Mouse (Mus musculus) kidney, embryonic 16.5 days (tissue): ENCODE data around the gene Scarb1. TPM values are rescaled to one million over a fixed set of nuclear protein-coding genes. Genes with fewer than 3 reads are reported as not detected.
"Not testable (repeated sequence)": the region's sequence is repeated elsewhere in the genome, so short reads cannot be mapped to it uniquely, and the experiment has no call there.

Experiments
- ATAC-seq: fragments of 200-750 bp; cut with Nextera tagmentation; 2 replicates; pipeline ENCODE4 v1.8.0; 2017; ENCODE audit warnings: moderate TSS enrichment; ENCODE audit not compliant: low FRiP score, low TSS enrichment
- H3K27ac ChIP-seq: fragments of 300-500 bp; sonication (generic); 2 replicates; pipeline ENCODE4 v1.5.1; 2014; ENCODE audit warnings: low read length
- H3K27me3 ChIP-seq: fragments of 300-500 bp; sonication (generic); 2 replicates; pipeline ENCODE4 v1.6.1; 2014; ENCODE audit warnings: low read length, control low read depth, mixed read lengths; ENCODE audit not compliant: insufficient read depth
- H3K36me3 ChIP-seq: fragments of 300-500 bp; sonication (generic); 2 replicates; pipeline ENCODE4 v1.6.1; 2014; ENCODE audit warnings: low read length, control low read depth, mixed read lengths; ENCODE audit not compliant: insufficient read depth
- H3K4me1 ChIP-seq: fragments of 300-500 bp; sonication (generic); 2 replicates; pipeline ENCODE4 v1.6.1; 2014; ENCODE audit warnings: low read length, control low read depth, mixed read lengths; ENCODE audit not compliant: insufficient read depth
- H3K4me2 ChIP-seq: fragments of 300-500 bp; sonication (generic); replicated peaks from 2 replicates; pipeline ENCODE4 v1.6.1; 2014; ENCODE audit warnings: low read depth, low read length
- H3K4me3 ChIP-seq: fragments of 300-500 bp; sonication (generic); 2 replicates; pipeline ENCODE4 v1.5.1; 2014; ENCODE audit warnings: mild to moderate bottlenecking, low read length
- H3K9ac ChIP-seq: fragments of 300-500 bp; sonication (generic); replicated peaks from 2 replicates; pipeline ENCODE4 v1.6.1; 2014; ENCODE audit warnings: low read length
- H3K9me3 ChIP-seq: fragments of 300-500 bp; sonication (generic); 2 replicates; pipeline ENCODE4 v1.6.1; 2016; ENCODE audit warnings: low read length, control low read depth
- WGBS: fragments of 180-500 bp; shearing (Covaris S2); extraction: QIAGEN DNeasy Blood & Tissue Kit; methylation state at CpG from one replicate; pipeline ENCODE4 v1.1.7; 2014; 5-methylcytosine and 5-hydroxymethylcytosine counted together
- polyA plus RNA-seq: library from polyadenylated mRNA; unstranded; fragments of >200 nt; fragmentation: Nextera tagmentation; extraction: Ambion mirVana; gene quantifications from 2 replicates; pipeline ENCODE4 v1.2.1, GENCODE M21; 2015

Gene Scarb1
- 91.8 and 103 TPM in 2 replicates for polyA plus RNA-seq

DNA sequence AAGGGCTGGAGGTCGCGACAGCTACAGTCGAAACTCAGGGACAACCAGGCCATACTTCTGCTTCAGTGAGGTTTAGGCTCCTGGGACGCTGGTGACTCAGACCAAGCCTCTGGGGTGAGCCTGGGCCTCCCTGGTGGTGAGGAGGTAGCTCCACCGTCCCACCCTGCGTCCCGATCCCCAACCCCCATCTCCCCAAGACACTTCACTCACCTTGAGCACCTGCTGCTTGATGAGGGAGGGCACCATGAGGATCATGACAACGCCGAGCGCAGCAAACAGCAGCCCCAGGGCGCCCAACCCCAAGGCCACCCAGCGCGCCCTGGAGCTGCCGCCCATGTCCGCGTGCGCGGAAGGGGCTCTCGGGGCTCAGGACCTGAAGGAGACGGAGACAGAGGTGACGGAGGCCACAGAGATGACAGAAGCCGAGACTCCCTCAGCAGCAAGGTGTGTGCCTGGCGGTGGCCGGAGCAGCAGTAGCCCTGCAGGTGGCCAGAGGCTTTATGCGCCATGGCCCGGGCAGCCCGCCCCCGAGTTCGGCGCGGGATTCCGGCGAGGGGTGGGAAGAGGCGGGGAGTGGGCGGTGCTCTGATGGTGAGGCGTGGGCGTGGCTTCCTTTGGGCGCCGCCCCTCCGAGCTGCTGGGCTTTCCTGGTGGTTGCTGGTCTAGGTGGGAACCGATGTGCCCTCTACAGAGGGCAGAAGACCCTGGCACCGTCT is at the start of gene Scarb1:
Scarb1 (minus strand) TSS at position 548 of the 716 bp plus-strand sequence.
- Histone ChIP-seq H3K27me3 (no peaks in the 10 kb centered on the region), H3K27ac (peak within 1 kb of the TSS; percentile 65)
- under 1% methylated on average over 42 of the region's 42 CpGs for WGBS

DNA sequence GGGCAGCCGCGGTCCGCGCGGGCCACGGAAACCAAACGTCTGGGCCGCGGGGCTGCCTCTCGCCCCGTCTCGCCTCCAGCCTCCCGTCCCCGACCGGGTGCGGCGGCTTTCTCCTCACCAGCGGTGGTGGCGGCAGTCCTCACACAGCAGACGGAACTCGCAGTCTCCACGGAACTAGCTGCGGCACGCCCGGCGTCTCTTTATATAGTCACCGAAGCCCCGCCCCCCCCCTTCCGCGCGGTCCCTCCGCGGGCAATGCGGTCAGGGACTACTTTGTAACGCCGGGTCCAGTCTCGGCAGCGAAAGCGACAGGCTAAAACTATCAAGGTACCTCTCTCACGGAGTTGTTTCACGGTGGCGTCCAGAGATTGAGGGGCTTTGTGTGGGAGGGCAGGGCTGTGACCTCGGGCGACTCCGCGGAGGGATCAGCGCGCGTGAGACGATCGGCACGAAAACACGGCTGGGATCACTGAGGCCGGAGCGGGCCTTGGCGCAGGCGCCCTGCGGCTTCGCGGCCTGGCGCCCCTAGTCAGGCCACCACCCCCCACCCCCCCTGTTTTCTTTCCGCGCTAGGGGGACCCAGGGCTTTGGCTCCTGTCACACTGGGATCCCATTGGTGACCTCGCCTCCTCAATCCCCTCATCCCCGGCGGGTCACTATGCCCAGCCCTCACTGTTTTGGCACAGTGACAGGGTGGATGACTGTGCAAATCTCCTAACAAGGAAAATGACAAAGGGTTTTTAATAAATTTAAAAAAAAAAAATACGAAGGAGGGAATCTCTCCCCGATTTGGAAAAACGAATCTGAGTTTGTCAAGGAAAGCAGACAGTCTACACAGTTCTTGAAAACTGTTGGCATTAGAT is 48.9 kb upstream of the Scarb1 start, which contains the start of gene Ubc:
Ubc (minus strand) TSS at position 624 of the 863 bp plus-strand sequence.
- Histone ChIP-seq H3K9me3 (no peaks in the 10 kb centered on the region), H3K4me3 (peak within 1 kb of the TSS; percentile 97), H3K4me1 (peaks cover 42% of the 10 kb centered on the region), H3K4me2 (peak within 1 kb of the TSS; percentile 99), H3K27ac (peak within 1 kb of the TSS; percentile 98), H3K27me3 (no peaks in the 10 kb centered on the region), H3K9ac (peak within 1 kb of the TSS; percentile 99), H3K36me3 (peaks cover 19% of the 10 kb centered on the region)
- under 1% methylated on average over 68 of the region's 69 CpGs for WGBS
- peak; percentile 60 for ATAC-seq

More for the DNA sequence above, at the start of gene Scarb1:
- peak within 1 kb of the TSS; percentile 80 for H3K9ac ChIP-seq
- H3K4me2 ChIP-seq, result peak within 1 kb of the TSS; percentile 95
- H3K36me3 ChIP-seq, result no peaks in the 10 kb centered on the region
- peak; percentile 80 for ATAC-seq
- peak within 1 kb of the TSS; percentile 67 for H3K4me3 ChIP-seq
- peaks cover 29% of the 10 kb centered on the region for H3K4me1 ChIP-seq
- no peaks in the 10 kb centered on the region for H3K9me3 ChIP-seq

DNA sequence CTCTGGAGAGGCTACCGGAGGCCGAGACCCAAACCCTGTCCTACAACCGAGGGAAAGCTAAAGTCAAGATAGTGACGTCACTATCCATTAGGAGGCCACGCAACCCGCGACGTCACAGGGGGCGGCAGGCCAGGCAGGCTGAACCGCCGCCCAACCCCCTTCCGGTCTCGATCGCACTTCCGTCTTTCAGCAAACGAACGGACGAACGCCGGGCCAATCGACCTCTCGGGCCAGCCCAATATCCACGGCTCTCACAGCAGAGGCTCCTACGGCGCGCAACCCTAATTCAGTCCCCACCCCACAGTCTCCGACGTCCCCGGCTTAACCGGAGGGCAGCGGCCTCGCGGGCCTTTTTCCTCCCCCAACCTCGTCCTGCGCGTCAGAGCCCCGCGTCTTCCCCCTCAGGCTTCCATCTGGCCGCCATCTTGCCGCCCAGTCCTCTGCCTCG is 48.3 kb upstream of the Scarb1 start, which contains the start of gene Gm10382:
Gm10382 (plus strand) TSS at position 192 of the 448 bp plus-strand sequence.
- peaks cover 25% of the 10 kb centered on the region for H3K36me3 ChIP-seq
- H3K9ac ChIP-seq, result peak within 1 kb of the TSS; percentile 99
- H3K9me3 ChIP-seq, result no peaks in the 10 kb centered on the region
- peaks cover 36% of the 10 kb centered on the region for H3K4me1 ChIP-seq
- peak within 1 kb of the TSS; percentile 97 for H3K4me3 ChIP-seq
- under 1% methylated on average over 41 of the region's 41 CpGs for WGBS
- peak; percentile 3; the same call in 1 of the 2 replicates for ATAC-seq
- peak within 1 kb of the TSS; percentile 98 for H3K27ac ChIP-seq
- peak within 1 kb of the TSS; percentile 99 for H3K4me2 ChIP-seq
- H3K27me3 ChIP-seq, result no peaks in the 10 kb centered on the region

DNA sequence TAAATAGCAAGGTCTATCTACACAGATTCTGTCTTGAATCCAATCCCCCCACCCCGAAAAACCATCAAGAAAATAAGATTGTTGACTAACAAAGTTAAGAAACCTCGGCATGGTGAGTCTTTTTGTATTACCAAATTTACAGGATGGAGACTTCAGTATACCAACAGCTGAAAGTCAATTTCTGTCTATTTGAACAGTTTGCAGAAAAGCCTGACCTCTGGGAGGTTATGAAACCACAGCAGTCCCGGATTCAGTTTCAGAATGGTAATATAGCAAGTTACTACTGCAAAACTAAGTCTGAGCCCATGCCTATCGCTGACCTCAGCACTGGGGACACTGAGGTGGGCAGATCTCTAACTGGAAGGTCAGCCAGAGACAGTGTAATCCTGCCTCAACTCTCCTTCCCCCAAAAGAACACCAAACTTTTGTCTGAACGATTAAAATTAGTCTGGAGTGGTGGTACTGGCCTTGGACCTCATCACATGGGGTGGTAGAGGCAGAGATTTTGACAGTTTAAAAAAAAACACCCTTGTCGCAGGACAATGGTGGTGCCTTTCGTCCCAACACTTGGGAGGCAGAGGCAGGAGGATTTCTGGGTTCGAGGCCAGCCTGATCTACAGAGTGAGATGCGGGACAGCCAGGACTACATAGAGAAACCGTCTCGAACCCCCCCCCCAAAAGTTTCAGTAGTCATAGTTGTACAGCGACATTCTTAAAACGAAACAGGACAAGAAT is 47.6 kb upstream of the Scarb1 start:
- Histone ChIP-seq H3K4me1 (peaks cover 30% of the 10 kb centered on the region), H3K27me3 (no peaks in the 10 kb centered on the region), H3K36me3 (peaks cover 29% of the 10 kb centered on the region), H3K27ac (peak overlapping the region; percentile 98), H3K9ac (peak overlapping the region; percentile 99), H3K4me2 (peak overlapping the region; percentile 99), H3K4me3 (peak overlapping the region; percentile 97), H3K9me3 (no peaks in the 10 kb centered on the region)
- 19% methylated on average over 13 of the region's 13 CpGs for WGBS
- ATAC-seq, result no peak

DNA sequence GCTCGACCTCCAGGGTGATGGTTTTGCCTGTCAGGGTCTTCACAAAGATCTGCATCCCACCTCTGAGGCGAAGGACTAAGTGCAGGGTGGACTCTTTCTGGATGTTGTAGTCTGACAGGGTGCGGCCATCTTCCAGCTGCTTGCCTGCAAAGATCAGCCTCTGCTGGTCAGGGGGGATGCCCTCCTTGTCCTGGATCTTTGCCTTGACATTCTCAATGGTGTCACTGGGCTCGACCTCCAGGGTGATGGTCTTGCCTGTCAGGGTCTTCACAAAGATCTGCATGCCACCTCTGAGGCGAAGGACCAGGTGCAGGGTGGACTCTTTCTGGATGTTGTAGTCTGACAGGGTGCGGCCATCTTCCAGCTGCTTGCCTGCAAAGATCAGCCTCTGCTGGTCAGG is 46.4 kb upstream of the Scarb1 start:
- H3K9me3 ChIP-seq, H3K27ac ChIP-seq, H3K9ac ChIP-seq, H3K27me3 ChIP-seq, H3K4me2 ChIP-seq, H3K4me3 ChIP-seq, ATAC-seq: not testable (repeated sequence)
- H3K4me1 ChIP-seq, result peaks cover 21% of the 10 kb centered on the region
- peaks cover 33% of the 10 kb centered on the region for H3K36me3 ChIP-seq
- WGBS, result 89% methylated on average over 5 of the region's 6 CpGs

DNA sequence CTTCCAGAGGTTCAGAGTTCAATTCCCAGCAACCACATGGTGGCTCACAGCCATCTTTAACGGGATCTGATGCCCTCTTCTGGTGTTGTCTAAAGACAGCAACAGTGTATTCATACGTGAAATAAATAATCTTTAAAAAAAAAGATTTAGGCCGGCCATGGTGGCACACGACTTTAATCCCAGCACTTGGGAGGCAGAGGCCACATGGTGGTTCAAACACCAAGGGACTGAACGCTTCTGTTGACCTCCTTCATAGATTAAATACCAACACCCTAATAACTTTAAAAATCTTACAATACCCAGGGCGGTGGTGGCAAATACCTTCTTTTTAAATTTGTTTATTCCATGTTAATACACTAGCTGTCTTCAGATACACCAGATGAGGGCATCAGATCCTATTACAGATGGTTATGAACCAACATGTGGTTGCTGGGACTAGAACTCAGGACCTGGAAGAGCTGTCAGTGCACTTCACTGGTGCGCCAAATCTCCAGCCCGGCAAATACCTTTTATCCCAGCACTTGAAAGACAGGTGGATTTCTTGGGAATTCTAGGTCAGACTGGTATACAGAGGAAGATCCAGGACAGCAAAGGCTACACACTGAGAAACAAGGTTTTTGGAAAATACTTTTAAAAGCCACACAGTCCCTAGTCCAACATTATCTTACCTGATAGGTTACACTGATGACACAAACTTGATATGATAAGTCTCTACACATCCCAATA is 44.5 kb upstream of the Scarb1 start:
- no peaks in the 10 kb centered on the region for H3K9me3 ChIP-seq
- ATAC-seq, result no peak
- 80% methylated on average over 8 of the region's 8 CpGs for WGBS
- H3K4me1 ChIP-seq, result peaks cover 15% of the 10 kb centered on the region
- no peak overlapping the region for H3K27ac ChIP-seq
- no peak overlapping the region for H3K4me3 ChIP-seq
- H3K27me3 ChIP-seq, result no peaks in the 10 kb centered on the region
- H3K36me3 ChIP-seq, result peaks cover 33% of the 10 kb centered on the region
- no peak overlapping the region for H3K9ac ChIP-seq
- H3K4me2 ChIP-seq, result no peak overlapping the region

DNA sequence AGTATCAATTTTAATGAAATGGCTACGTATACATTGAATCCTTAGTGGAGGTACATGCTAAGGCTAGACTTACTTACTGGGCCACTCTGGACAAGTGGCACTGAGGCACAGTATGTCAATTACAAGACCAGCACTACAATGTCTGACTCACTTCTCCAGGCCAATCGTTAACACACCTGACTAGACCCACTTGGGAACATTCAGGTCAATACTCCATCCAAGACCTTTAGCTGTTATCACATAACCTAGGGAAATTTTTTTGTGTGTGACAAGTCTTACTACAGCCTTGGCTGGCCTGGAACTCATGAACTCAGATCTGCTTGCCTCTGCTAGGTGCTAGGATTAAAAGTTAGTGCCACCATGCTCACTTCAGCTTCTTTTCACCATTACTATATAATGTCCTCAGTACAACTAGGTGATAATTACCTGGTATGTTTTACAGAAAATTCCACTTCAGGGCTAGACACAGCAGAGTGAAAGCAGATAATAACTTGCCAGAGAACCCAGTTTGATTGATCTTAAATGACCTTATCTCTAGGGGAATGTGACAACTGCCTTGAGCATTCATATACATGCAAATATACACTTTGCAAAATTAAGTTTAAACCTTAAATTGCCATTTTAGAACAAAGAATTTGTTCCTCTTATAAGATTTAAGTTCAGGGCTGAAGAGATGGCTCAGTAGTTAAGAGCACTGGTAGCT is 43.8 kb upstream of the Scarb1 start:
- no peak for ATAC-seq
- H3K9me3 ChIP-seq, result no peaks in the 10 kb centered on the region
- peaks cover 33% of the 10 kb centered on the region for H3K36me3 ChIP-seq
- no peaks in the 10 kb centered on the region for H3K27me3 ChIP-seq
- WGBS, result 92% methylated on average over 2 of the region's 2 CpGs
- H3K4me2 ChIP-seq, result no peak overlapping the region
- H3K27ac ChIP-seq, result no peak overlapping the region
- no peak overlapping the region for H3K4me3 ChIP-seq
- no peak overlapping the region for H3K9ac ChIP-seq
- peaks cover 15% of the 10 kb centered on the region for H3K4me1 ChIP-seq

DNA sequence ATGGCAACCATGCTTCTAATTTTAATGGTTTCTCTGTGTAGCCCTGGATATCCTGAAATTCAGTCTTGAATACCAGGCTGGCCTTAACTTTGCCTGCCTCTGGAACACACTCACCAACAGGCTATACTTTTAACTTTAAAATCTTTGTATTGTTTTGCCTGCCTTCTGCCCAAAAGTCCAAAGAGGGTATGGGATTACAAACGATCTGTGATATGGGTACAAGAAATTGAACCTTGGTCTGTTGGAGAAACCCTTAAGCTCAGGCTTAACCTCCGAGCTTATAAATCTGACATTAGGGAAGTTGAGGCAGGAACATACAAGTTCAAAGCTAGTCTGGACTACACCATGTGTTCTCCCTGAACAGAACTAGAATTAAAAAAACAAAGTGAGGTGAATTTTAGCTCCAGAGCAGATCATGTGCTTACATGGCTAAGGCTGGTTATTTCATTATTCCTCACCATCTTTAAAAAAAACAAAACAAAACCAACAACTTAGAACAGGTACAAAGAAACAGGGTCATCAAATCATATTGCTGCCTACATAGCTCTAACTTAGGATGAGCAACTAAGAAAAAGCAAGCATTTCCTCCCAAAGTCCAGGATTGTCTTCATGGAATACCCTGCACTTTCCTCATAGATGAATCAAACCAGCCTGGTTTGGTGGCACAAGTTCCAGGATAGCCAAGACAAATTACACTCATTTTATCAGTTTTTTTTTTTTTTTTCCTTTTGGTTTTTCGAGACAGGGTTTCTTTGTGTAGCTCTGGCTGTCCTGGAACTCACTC is 42.9 kb upstream of the Scarb1 start:
- Histone ChIP-seq H3K4me1 (peaks cover 15% of the 10 kb centered on the region), H3K27ac (no peak overlapping the region), H3K9ac (no peak overlapping the region), H3K9me3 (no peaks in the 10 kb centered on the region), H3K36me3 (peaks cover 33% of the 10 kb centered on the region), H3K27me3 (no peaks in the 10 kb centered on the region), H3K4me3 (no peak overlapping the region), H3K4me2 (no peak overlapping the region)
- ATAC-seq, result no peak
- 67% methylated on average over 3 of the region's 3 CpGs for WGBS
